Mouse (Mus musculus): Measurements from ENCODE around the gene Olfr1419. TPM values are rescaled to one million over a fixed set of nuclear protein-coding genes. Genes with fewer than 3 reads are reported as not detected.

Olfr1419 gene
- total and polyA plus RNA-seq, 3 experiments: not detected

DNA sequence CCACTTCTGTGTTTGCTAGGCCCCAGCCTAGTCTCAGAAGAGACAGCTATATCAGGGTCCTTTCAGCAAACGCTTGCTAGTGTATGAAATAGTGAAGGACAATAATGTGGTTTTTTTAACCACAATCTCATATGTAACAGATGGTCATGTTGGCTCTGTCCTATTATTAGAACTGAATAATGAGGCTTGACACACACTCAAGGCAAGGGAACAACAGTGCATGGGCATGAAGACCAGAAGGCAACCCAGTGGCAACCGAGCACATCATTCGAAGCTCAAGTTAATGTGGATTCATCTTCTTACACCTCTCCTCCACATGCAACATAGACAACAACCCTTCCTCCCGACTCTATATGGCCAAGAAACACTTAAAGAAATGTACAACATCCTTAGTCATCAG is 28.6 kb downstream of the Olfr1419 start:
- no peak for DNase-seq (ENCODE audit: low read depth, low spot score)
- no peaks in the 10 kb centered on the region for H3K9me3 ChIP-seq (replicated peaks; ENCODE audit: insufficient read depth, low read length)
- no peak overlapping the region for H3K4me3 ChIP-seq (ENCODE audit: control insufficient read depth in 1 of 2, insufficient read depth in 1 of 2, low read depth in 2 of 2, low read length in 2 of 2)

DNA sequence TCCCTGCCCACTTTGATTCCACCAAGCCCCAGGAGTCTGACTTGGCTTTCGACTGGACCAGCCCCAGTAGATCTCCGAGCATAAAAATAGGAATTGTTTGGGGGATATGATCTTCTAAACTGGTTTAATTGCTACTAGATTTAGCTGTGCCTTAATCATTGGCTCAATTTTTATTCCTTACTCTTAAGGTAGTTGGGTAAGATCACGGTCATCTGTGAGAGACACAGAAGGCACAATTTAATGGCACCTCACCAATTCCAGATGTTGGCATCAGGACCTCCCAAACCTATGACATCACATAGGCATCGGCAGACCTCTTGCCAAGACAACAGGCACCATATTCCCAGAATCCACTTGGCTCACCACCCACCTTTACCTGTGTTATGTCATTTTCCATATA is 35.8 kb downstream of the Olfr1419 start, which contains the start of gene Olfr1417:
Gene Olfr1417, minus strand, starts transcription at position 101 of the 400 bp plus-strand sequence.
- no peak within 1 kb of the TSS for H3K27ac ChIP-seq (ENCODE audit: control insufficient read depth, low read depth, low read length)
- no peaks in the 10 kb centered on the region for H3K9me3 ChIP-seq (replicated peaks; ENCODE audit: insufficient read depth, low read length)
- H3K36me3 ChIP-seq (ENCODE audit: control insufficient read depth in 1 of 2, insufficient read depth in 2 of 2, low read length in 2 of 2): no peaks in the 10 kb centered on the region
- no peak within 1 kb of the TSS for H3K9ac ChIP-seq (ENCODE audit: control insufficient read depth, low read depth, low read length, poor library complexity, severe bottlenecking)
- no peaks in the 10 kb centered on the region for H3K79me2 ChIP-seq (ENCODE audit: control insufficient read depth, insufficient read depth, low read length, poor library complexity)
- no peaks in the 10 kb centered on the region for H3K4me1 ChIP-seq (ENCODE audit: control insufficient read depth in 1 of 2, insufficient read depth in 2 of 2, low read length in 2 of 2)
- no peaks in the 10 kb centered on the region; a peak in 3 of 4 replicates for H3K27me3 ChIP-seq (ENCODE audit: control insufficient read depth in 1 of 2, insufficient read depth in 2 of 2, low read length in 2 of 2)
- H3K4me3 ChIP-seq (ENCODE audit: control insufficient read depth in 1 of 2, insufficient read depth in 1 of 2, low read depth in 2 of 2, low read length in 2 of 2): no peak within 1 kb of the TSS
- TF ChIP-seq ELF1 (IDR thresholded peaks at IDR 0.05; ENCODE audit: low read depth, low read length) (no peak), ZKSCAN1 (IDR thresholded peaks at IDR 0.05; ENCODE audit: low read depth, low read length) (no peak), TBP (IDR thresholded peaks at IDR 0.05; ENCODE audit: low read depth, low read length) (no peak), MAZ (IDR thresholded peaks at IDR 0.05; ENCODE audit: low read depth, low read length) (no peak), BHLHE40 (IDR thresholded peaks at IDR 0.05; ENCODE audit: borderline replicate concordance, low read depth, low read length) (no peak)
- DNase-seq (ENCODE audit: low read depth, low spot score): no peak

More for the DNA sequence above, 28.6 kb downstream of the Olfr1419 start:
- Histone ChIP-seq H3K27ac (ENCODE audit: control insufficient read depth, low read depth, low read length) (no peak overlapping the region), H3K27me3 (ENCODE audit: control insufficient read depth in 1 of 2, insufficient read depth in 2 of 2, low read length in 2 of 2) (no peaks in the 10 kb centered on the region), H3K4me1 (ENCODE audit: control insufficient read depth in 1 of 2, insufficient read depth in 2 of 2, low read length in 2 of 2) (no peaks in the 10 kb centered on the region), H3K79me2 (ENCODE audit: control insufficient read depth, insufficient read depth, low read length, poor library complexity) (no peaks in the 10 kb centered on the region), H3K9ac (ENCODE audit: control insufficient read depth, low read depth, low read length, poor library complexity, severe bottlenecking) (no peak overlapping the region), H3K36me3 (ENCODE audit: control insufficient read depth in 1 of 2, insufficient read depth in 2 of 2, low read length in 2 of 2) (no peaks in the 10 kb centered on the region)
- no peak for TF ChIP-seq SMC3 (IDR thresholded peaks at IDR 0.05; ENCODE audit: low read depth, low read length)
- no peak for TF ChIP-seq GATA1 (IDR thresholded peaks at IDR 0.05; ENCODE audit: low read depth, low read length)
- no peak for TF ChIP-seq MEF2A (IDR thresholded peaks at IDR 0.05; ENCODE audit: extremely low read depth, insufficient replicate concordance, low read depth, low read length, poor library complexity, severe bottlenecking)
- TF ChIP-seq ETS1 (IDR thresholded peaks at IDR 0.05; ENCODE audit: low read depth, low read length): no peak
- no peak for TF ChIP-seq HCFC1 (IDR thresholded peaks at IDR 0.05; ENCODE audit: low read depth, low read length)
- no peak for TF ChIP-seq ZKSCAN1 (IDR thresholded peaks at IDR 0.05; ENCODE audit: low read depth, low read length)
- no peak for TF ChIP-seq BHLHE40 (IDR thresholded peaks at IDR 0.05; ENCODE audit: borderline replicate concordance, low read depth, low read length)
- no peak for TF ChIP-seq NELFE (IDR thresholded peaks at IDR 0.05; ENCODE audit: low read depth, low read length)
- TF ChIP-seq EP300 (IDR thresholded peaks at IDR 0.05; ENCODE audit: low read depth in 1 of 2, low read length in 2 of 2): no peak
- no peak for TF ChIP-seq MAX (IDR thresholded peaks at IDR 0.05; ENCODE audit: low read length)
